16 mouse cellular contexts compared by ENCODE assay signal in the genomic region with DNA sequence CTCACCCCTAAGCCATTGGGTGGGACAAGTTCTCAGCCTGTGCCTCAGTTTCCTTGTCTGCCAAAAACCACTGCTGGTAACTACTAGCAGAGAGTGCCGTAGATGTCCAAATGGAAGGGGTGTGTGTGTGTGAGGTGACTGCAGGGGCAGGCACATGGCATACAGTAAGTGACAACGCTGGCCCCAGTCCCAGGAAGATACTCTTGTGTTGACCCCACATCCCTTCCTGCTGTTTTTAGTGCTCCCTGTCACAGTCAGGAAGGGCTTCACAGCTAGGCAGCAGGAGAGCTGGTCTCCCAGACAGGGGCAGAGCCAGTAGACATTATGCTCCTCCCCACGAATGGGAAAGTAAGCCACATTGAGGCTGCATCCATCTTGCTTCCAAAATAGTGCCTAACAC.
A peak's percentile ranks its signal among the peaks of the same experiment; 100 is the strongest.
DNase-seq lines count a peak whose midpoint lies in the region; ATAC-seq lines count a peak whose summit lies in the region.
"Had no signal": no experiment of that assay in that cellular context is flagged by ENCODE, and none has a peak within 500 bp of the region (broad histone marks: within the 10 kb centered on the region; RNA-seq: fewer than 3 reads in every experiment).

No protein-coding gene starts in this region.

- WGBS in kidney, embryonic 14.5 days = 64% methylated on average over 3 of the region's 3 CpGs
- WGBS in heart, embryonic 10.5 days = 61% methylated on average over 3 of the region's 3 CpGs

- no peak overlapping the region for H3K27ac ChIP-seq in kidney, embryonic 14.5 days (ENCODE audit: low read depth, low read length)
- 0 out of 2 replicates have a peak overlapping the region, but pooled peaks have one; percentile 22 for H3K27ac ChIP-seq in heart, embryonic 10.5 days
- H3K27ac ChIP-seq: embryonic facial prominence, embryonic 15.5 days; forebrain, embryonic 10.5 days; kidney, postnatal 0 days; limb, embryonic 15.5 days had no signal

- DNase-seq in adrenal gland, postnatal 14 days = peak; percentile 27
- no peak for DNase-seq in adrenal gland, adult 8-10 months
- DNase-seq in kidney, adult 9 months = peak; percentile 36
- DNase-seq in heart, embryonic 10.5 days (ENCODE audit: low spot score) = no peak
- peak; percentile 26 for DNase-seq in kidney, postnatal 14 days
- DNase-seq in thymus, postnatal 14 days = no peak
- DNase-seq: cerebellum, adult 9-10 months; gastrocnemius, postnatal 10 days; thymus, postnatal 36 days had no signal

- ATAC-seq in kidney, embryonic 14.5 days (ENCODE audit: low FRiP score, low TSS enrichment) = no peak
- ATAC-seq: hindbrain, embryonic 16.5 days had no signal

- no peak overlapping the region for H3K4me2 ChIP-seq in kidney, embryonic 14.5 days (replicated peaks; ENCODE audit: low read depth, low read length)
- H3K4me2 ChIP-seq: embryonic facial prominence, embryonic 15.5 days; limb, embryonic 15.5 days had no signal

- no peaks in the 10 kb centered on the region for H3K27me3 ChIP-seq in kidney, embryonic 14.5 days (ENCODE audit: control insufficient read depth, insufficient read depth, low read length)
- no peaks in the 10 kb centered on the region for H3K27me3 ChIP-seq in heart, embryonic 10.5 days (ENCODE audit: insufficient read depth, poor library complexity, severe bottlenecking)
- H3K27me3 ChIP-seq: embryonic facial prominence, embryonic 15.5 days had no signal

- peaks cover 4% of the 10 kb centered on the region; the same call in 1 of the 2 replicates for H3K4me1 ChIP-seq in kidney, embryonic 14.5 days (ENCODE audit: control insufficient read depth, insufficient read depth, low read length)
- peaks cover 31% of the 10 kb centered on the region for H3K4me1 ChIP-seq in heart, embryonic 10.5 days
- H3K4me1 ChIP-seq: embryonic facial prominence, embryonic 15.5 days; limb, embryonic 15.5 days; megakaryocyte, embryonic 14.5 days had no signal

- no peak overlapping the region for H3K4me3 ChIP-seq in kidney, embryonic 14.5 days (ENCODE audit: low read length)
- H3K4me3 ChIP-seq in heart, embryonic 10.5 days = no peak overlapping the region
- H3K4me3 ChIP-seq: embryonic facial prominence, embryonic 15.5 days; forebrain, embryonic 10.5 days; limb, embryonic 15.5 days; megakaryocyte, embryonic 14.5 days had no signal

- no peak overlapping the region for H3K9ac ChIP-seq in kidney, embryonic 14.5 days (ENCODE audit: low read depth, low read length)
- H3K9ac ChIP-seq: embryonic facial prominence, embryonic 15.5 days; limb, embryonic 15.5 days had no signal

- no peaks in the 10 kb centered on the region for H3K9me3 ChIP-seq in kidney, embryonic 14.5 days (ENCODE audit: control insufficient read depth, low read length)
- no peaks in the 10 kb centered on the region for H3K9me3 ChIP-seq in heart, embryonic 10.5 days
- H3K9me3 ChIP-seq: embryonic facial prominence, embryonic 15.5 days; forebrain, embryonic 10.5 days; limb, embryonic 15.5 days; megakaryocyte, embryonic 14.5 days had no signal

- H3K36me3 ChIP-seq in kidney, embryonic 14.5 days (ENCODE audit: control insufficient read depth, insufficient read depth, low read length) = no peaks in the 10 kb centered on the region
- no peaks in the 10 kb centered on the region for H3K36me3 ChIP-seq in heart, embryonic 10.5 days
- H3K36me3 ChIP-seq: embryonic facial prominence, embryonic 15.5 days; forebrain, embryonic 10.5 days; limb, embryonic 15.5 days had no signal

Comparison
In these comparisons a context has a peak if more than half of its experiments do, and no peak if none do; other contexts are left out.
1. DNase-seq: peak in adrenal gland, postnatal 14 days (single experiment), kidney, adult 9 months (single experiment) and kidney, postnatal 14 days (single experiment); none in adrenal gland, adult 8-10 months (single experiment), heart, embryonic 10.5 days (single experiment) and thymus, postnatal 14 days (single experiment).